Mouse (Mus musculus) common myeloid progenitor, adult 5-6 weeks (primary cell): ENCODE measurements around the gene Mpp3. TPM values are rescaled to one million over a fixed set of nuclear protein-coding genes. Genes with fewer than 3 reads are reported as not detected.

ENCODE experiments used
- ATAC-seq: replicated peaks from 2 replicates; pipeline ENCODE4 v1.8.0; 2016; ENCODE audit warnings: low read depth, mild to moderate bottlenecking, moderate TSS enrichment, inconsistent platforms; ENCODE audit not compliant: poor library complexity, severe bottlenecking
- total RNA-seq: library from RNA; stranded (forward); fragments of 200-1000, 187-1606 nt; gene quantifications from 2 replicates; pipeline ENCODE4 v1.2.3, GENCODE M21; 2017

The Mpp3 gene
- total RNA-seq, 1 experiment from 2014 or later, result not detected

DNA sequence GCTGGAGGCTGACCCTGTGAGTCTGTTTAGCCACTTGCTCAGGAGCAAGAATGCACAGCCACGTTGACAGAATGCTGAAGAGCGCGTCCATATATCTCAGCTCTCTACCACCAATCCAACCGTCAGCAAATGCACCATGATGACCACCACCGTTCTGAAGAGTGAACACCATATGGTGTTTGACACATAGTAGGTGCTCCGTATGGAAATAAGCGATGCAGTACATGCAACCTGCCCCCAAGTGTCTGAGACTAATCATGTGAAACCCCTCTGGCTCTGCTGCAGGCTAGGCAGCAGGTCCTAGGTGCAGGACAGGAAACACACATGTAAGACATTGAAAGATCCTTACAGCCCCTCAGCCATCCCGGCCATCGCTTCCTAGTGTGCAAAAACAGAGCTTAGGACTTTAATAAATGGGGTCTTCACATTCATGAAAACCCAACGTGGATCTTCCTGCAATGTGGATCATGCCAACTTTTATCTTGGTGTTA lies 44.8 kb downstream of the Mpp3 start:
- ATAC-seq, result no peak

DNA sequence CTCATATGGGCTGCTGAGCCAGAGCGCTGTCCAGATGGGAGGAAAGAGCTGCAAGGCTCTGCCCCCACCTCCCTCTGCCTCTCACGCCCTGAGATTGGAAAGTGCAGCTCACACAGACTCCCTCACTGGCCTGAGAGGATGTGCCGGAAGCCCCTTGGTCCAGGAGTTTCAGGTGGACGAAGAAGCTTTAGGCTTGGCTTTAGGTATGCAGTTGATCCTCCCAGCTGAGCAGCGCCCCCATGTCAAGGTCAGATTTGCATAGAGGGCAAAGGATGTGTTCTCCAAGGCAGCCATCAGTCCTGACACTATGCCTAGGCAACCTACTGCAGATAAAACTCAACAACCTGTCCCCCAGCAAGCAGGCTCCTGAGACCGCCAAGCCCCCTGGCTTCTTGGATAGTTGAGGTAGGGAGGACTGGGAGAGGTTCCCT lies 45.3 kb downstream of the Mpp3 start:
- ATAC-seq, result no peak

DNA sequence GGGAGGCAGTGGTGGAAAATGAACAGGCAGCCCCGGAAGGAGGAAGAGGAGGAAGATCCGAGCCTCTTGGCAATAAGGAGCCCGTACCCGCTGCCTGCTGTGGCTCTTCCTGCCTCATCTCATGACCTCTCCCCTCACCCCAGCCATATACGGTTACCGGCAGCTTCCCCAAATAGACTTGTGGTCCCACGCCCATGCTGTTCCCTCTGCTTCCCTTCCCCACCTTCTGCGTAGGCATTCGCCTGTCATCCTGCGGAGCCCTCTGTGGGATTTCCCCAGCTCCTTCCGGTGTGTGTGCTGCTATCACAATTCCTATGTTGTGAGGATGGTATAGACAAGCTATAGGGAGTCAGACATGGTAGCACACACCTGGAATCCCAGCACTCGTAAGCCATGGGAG lies 46.4 kb downstream of the Mpp3 start:
- ATAC-seq, result peak; percentile 37

DNA sequence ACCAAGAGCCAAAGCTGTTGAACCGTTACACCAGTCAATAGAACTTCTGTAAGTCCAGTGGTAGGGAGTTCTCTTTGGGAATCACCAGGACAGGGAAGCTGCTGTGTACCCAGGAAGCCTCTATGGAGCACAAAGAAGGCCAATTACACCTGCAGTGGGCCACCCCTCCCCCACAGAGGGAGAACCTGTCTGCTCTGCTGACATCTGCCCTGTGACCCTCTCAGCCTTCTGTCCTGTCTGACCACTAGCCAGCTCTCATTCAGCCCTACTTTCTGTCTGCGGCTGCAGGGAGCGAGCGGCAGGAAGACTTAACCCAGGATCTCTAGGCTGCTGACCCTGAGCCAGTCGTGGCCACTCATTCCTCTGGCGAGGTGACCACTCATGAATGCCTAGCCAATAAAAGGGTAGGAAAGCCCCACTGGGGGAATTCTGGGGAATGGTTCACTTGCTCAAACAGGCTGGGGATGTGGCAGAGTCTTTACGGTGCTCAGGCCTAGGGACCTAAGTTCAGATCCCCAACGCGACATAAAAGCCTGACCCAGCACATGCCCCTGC lies 47.6 kb downstream of the Mpp3 start:
- no peak for ATAC-seq

DNA sequence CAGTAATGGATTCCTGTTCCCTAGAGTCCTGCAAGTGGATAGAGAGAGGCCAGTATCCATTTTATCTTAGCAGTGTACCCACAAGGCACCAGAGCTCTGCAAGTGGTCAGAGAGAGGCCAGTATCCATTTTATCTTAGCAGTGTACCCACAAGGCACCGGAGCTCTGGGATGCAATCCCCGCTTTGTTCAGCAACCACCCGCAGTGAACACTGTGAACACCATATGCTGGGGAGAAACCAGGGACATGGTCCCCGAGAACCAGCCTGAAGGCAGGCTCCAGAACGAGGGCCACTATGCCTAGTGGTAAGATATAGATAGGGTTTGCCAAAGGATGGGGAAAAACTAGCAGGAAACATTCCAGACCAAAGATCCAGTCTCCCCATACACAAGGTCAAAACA lies 49.1 kb downstream of the Mpp3 start:
- ATAC-seq, result no peak

- ATAC-seq, result no peak
These were observed 51.3 kb downstream of the Mpp3 start for GRCm38 (mm10) chr11:101976949-101977348.

DNA sequence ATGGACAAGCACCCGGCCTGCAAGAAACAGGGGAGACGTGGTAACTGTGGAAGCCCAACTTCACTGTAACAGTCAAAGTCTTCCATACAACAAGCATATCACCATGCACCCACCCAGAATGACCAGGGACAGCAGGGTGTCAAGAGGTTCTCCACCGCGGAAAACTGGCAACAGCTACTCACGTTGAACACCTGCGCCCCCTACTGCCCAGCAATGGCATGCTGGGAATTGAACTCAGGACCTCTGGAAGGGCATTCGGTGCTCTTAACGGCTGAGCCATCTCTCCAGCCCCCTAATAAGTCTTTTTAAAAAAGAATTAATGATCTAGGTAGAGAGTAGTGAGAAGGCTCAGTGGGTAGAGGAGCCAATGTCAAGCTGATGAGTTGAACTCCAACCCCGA lies 53.3 kb downstream of the Mpp3 start:
- no peak for ATAC-seq

- ATAC-seq, result no peak
These were observed 54.1 kb downstream of the Mpp3 start for GRCm38 (mm10) chr11:101974181-101974580.

GRCm38 (mm10) chr11:101973496-101973895 lies 54.8 kb downstream of the Mpp3 start:
- ATAC-seq, result no peak

- ATAC-seq, result no peak
These were observed 55.6 kb downstream of the Mpp3 start for GRCm38 (mm10) chr11:101972651-101973050.

DNA sequence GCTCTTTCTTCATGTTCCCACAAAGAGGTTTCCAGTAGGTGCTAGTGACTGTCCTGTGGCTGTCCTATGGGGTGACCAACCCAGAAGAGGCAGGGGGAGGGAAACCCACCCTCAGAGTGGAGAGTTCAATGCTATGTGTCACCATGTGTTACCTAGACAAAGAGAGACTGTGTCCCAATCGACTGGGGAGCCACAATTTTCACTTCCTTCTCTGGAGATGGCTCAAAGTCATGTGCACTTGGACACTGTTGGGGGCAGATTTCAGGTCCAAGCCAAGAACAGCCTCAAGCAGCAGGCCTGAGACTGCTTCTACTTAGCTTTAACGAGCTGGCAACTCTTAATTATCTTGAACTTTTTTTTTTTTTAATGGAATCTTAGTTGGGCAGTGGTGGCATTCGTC lies 56.2 kb downstream of the Mpp3 start:
- 0 out of 2 replicates have a peak, but pooled peaks have one; percentile 28 for ATAC-seq

DNA sequence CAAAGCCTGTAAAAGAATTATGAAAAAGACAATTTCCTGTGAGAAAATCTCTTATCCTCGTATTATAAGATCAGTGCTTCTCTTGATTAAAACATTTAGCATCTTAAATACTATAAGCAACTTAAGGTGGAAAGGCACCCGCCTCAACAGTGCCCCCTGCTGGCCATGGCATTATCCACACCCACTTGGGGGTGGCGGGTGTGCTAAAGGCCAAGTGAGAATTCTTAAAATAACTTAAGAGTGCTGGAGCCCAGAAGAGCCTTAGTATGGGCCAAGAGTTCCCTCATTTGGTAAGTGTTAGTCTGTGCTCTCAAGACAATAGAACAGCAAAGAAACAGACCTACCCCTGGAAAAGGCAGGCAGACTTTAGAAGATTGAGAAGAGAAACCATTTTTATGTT lies 56.9 kb downstream of the Mpp3 start:
- peak; percentile 46; the same call in 1 of the 2 replicates for ATAC-seq

DNA sequence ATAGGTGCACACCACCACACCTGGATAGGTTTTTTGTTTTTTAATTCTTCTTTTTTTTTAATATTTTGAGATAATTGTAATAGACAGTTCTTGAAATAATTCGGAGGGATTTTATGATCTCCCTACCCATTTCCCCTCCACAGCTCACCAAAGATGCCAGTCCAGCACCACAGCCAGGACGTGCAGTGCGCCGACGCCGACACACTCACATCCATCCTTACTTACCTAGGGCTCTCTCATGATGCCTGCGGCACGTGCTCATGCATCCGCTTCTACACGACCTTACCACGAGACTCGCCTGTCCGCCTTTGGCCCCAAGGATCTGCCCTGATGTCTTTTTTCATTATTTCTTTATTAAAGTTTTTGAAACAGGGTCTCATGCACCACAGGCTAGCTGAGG lies 58.4 kb downstream of the Mpp3 start:
- ATAC-seq, result no peak

DNA sequence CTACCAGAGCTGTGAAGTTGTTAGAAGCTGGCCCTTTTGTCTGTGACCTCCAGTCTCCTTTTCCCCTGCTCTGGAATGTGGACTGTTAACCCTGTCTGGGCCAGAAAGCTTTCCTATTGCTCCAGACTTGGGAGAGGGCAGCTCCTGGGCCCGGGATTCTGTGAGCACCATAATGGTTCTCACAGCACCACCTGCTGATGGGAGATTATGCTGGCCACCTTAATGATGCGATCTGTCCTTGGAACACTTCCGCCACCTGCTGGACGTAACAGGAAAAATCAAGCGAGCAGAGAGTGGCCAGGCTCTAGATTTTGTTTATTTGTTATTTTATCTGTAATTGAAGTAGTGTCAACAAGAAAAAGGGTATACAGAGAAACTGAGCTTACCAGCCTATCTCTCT lies 59.5 kb downstream of the Mpp3 start:
- peak; percentile 71 for ATAC-seq

GRCm38 (mm10) chr11:101968311-101968710 lies 60.0 kb downstream of the Mpp3 start:
- no peak for ATAC-seq

DNA sequence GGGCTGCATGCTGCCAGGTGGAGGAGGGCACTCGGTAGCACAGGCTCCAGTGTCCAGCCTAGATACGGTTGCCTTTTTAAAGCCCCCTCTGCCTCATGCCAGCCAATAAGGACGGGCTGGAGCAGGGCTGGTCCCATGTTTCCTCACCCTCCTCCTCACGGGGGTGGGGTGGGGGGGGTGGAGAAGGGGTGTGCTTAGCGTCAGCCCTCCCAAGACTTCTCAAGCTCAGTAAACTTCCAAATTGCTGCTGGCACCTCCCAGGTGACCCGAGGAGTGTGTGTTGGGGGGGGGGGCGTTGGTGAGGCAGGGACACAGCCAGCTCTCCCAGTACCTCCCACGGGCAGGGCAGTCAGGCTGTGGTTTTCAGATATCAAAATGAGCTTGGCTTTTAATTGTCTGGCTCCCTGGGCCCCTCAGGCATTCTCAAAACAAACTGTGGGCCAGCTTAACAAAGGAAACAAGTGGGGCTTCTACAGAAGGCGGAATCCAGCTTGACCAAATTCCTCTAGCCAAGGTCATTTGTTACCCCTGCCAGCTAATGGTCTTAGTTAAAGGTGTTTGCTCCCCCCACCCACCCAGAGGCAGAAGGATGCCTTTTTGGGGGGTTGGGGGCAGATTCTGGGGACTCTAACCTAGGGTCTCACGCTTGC lies 61.2 kb downstream of the Mpp3 start, which contains the start of gene Sost:
TSS of gene Sost (minus strand) at position 51 of the 650 bp plus-strand sequence.
- ATAC-seq, result no peak

GRCm38 (mm10) chr11:101965553-101965952 lies 62.7 kb downstream of the Mpp3 start:
- no peak for ATAC-seq

DNA sequence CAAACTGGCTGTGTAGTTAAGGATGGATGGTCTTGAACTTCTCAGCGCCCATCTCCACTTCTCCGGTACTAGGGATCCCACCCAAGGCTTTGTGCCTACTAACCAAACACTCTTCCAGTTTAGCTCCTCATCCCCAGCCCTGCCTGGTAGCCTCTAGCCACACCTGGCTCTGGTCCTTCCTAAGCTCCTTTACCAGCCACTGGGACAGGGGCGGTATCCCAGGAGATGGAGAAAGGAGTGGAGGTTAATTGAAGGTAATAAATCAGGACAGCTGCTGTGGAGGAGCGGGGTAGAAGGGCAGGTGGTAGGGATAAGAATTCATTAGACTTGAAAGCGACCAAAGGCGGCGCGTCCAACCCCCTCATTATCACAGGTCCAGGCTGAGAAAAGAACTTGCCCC lies 63.6 kb downstream of the Mpp3 start:
- ATAC-seq, result no peak

GRCm38 (mm10) chr11:101963473-101964291 lies 64.6 kb downstream of the Mpp3 start:
- ATAC-seq, result no peak

GRCm38 (mm10) chr11:101963043-101963442 lies 65.2 kb downstream of the Mpp3 start:
- ATAC-seq, result no peak

DNA sequence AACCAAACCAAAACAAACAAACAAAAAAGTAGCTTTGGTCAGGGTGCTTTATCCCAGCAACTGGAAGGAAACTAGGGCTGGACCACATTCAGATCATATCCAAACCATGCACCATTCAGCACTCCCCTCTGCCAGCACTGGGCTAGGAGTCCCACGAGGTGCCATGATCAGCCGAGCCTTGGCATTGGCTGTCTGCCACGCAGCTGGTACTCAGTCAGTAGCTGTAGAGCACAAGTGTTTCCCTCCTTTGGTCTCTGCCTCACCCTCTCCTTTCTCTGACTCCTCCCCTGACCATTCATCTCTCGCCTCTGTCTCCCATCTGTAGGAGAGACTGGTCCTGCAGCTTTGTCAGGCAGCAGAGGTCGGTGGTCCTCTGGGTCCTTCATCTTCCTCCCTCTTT lies 70.8 kb downstream of the Mpp3 start:
- no peak for ATAC-seq
